Mouse (Mus musculus) kidney, postnatal 0 days (tissue): ENCODE data around the gene Pgrmc1. TPM values are rescaled to one million over a fixed set of nuclear protein-coding genes. Genes with fewer than 3 reads are reported as not detected.
A peak's percentile ranks its signal among the peaks of the same experiment; 100 is the strongest.

ENCODE experiments used
- ATAC-seq: fragments of 200-750 bp; cut with Nextera tagmentation; replicated peaks from 2 replicates; pipeline ENCODE4 v1.8.0; 2017; ENCODE audit warnings: low read depth, moderate number of reproducible peaks, moderate TSS enrichment, moderate library complexity; ENCODE audit not compliant: low FRiP score
- DNase-seq: peaks from one replicate; pipeline ENCODE4 v3.0.0-alpha.2; 2016; ENCODE audit warnings: low spot score
- H3K27ac ChIP-seq: fragments of 300-500 bp; sonication (generic); 2 replicates; pipeline ENCODE4 v1.5.1; 2014; ENCODE audit warnings: mild to moderate bottlenecking
- H3K27me3 ChIP-seq: fragments of 300-500 bp; sonication (generic); 2 replicates; pipeline ENCODE4 v1.6.1; 2014; ENCODE audit warnings: low read length, mixed read lengths; ENCODE audit not compliant: insufficient read depth
- H3K36me3 ChIP-seq: fragments of 300-500 bp; sonication (generic); 2 replicates; pipeline ENCODE4 v1.6.1; 2014; ENCODE audit warnings: low read length, mixed read lengths; ENCODE audit not compliant: insufficient read depth
- H3K4me1 ChIP-seq: fragments of 300-500 bp; sonication (generic); replicated peaks from 2 replicates; pipeline ENCODE4 v1.6.1; 2014; ENCODE audit warnings: antibody characterized with exemption, low read length, mixed read lengths; ENCODE audit not compliant: insufficient read depth
- H3K4me2 ChIP-seq: fragments of 300-500 bp; sonication (generic); 2 replicates; pipeline ENCODE4 v1.6.1; 2014; ENCODE audit warnings: mild to moderate bottlenecking, low read length, moderate library complexity, mixed read lengths
- H3K4me3 ChIP-seq: fragments of 300-500 bp; sonication (generic); replicated peaks from 2 replicates; pipeline ENCODE4 v1.5.1; 2014; ENCODE audit warnings: low read depth, low read length
- H3K9ac ChIP-seq: fragments of 300-500 bp; sonication (generic); 2 replicates; pipeline ENCODE4 v1.6.1; 2014; ENCODE audit warnings: low read depth, low read length
- H3K9me3 ChIP-seq: fragments of 300-500 bp; sonication (generic); replicated peaks from 2 replicates; pipeline ENCODE4 v1.6.1; 2016; ENCODE audit warnings: low read length, inconsistent platforms, mixed read lengths
- CTCF ChIP-seq: IDR thresholded peaks from 2 replicates; pipeline ENCODE4 v1.5.1; 2016; ENCODE audit warnings: antibody characterized with exemption, low read depth, mild to moderate bottlenecking, moderate library complexity
- WGBS: fragments of 180-500 bp; shearing (Covaris S2); extraction: QIAGEN DNeasy Blood & Tissue Kit; methylation state at CpG from one replicate; pipeline ENCODE4 v1.1.7; 2014; 5-methylcytosine and 5-hydroxymethylcytosine counted together
- polyA plus RNA-seq: library from polyadenylated mRNA; unstranded; fragments of >200 nt; fragmentation: Nextera tagmentation; extraction: Ambion mirVana; gene quantifications from 2 replicates; pipeline ENCODE4 v1.2.1, GENCODE M21; 2015

Pgrmc1 gene
- polyA plus RNA-seq, 1 experiment from 2014 or later: 316 TPM

- Histone ChIP-seq H3K4me2 (peak overlapping the region; percentile 54), H3K4me1 (no peaks in the 10 kb centered on the region), H3K27ac (no peak overlapping the region), H3K27me3 (no peaks in the 10 kb centered on the region), H3K4me3 (peak overlapping the region; percentile 72), H3K9ac (peak overlapping the region; percentile 69; the same call in 1 of the 2 replicates), H3K36me3 (no peaks in the 10 kb centered on the region), H3K9me3 (no peaks in the 10 kb centered on the region)
- no peak for TF ChIP-seq CTCF
- 54% methylated on average over 3 of the region's 3 CpGs for WGBS
- DNase-seq (peak; percentile 12), ATAC-seq (no peak)
Observed at GRCm38 (mm10) chrX:36599656-36600055, 1.6 kb downstream of the Pgrmc1 start.

GRCm38 (mm10) chrX:36600066-36600465, 2.1 kb downstream of the Pgrmc1 start:
- TF ChIP-seq CTCF: no peak
- no peak overlapping the region for H3K27ac ChIP-seq
- H3K9ac ChIP-seq: no peak overlapping the region
- H3K9me3 ChIP-seq: no peaks in the 10 kb centered on the region
- no peaks in the 10 kb centered on the region for H3K27me3 ChIP-seq
- WGBS: 71% methylated on average over 8 of the region's 8 CpGs
- no peak for DNase-seq
- H3K36me3 ChIP-seq: no peaks in the 10 kb centered on the region
- no peak for ATAC-seq
- H3K4me2 ChIP-seq: peak overlapping the region; percentile 54; the same call in 1 of the 2 replicates
- no peaks in the 10 kb centered on the region for H3K4me1 ChIP-seq
- no peak overlapping the region for H3K4me3 ChIP-seq

DNA sequence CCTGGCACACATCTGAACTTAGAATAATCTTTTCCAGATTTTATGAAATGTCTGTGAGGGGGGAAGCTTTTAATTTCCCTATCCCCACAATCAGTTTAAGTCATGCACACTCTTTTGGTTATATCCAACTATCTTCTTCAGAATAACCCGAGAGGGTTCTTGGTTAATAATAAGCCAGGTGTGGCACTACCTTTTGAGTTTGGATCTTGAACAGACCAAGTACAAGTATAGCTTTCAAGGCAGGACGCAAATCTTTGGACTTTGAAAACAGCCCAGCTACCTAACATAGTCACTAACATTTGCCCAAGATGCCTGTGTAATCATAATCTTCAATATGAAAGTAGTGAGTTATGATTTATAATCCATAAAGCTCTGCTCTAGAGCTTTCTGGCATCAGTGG, 4.9 kb downstream of the Pgrmc1 start:
- no peak overlapping the region for H3K9ac ChIP-seq
- DNase-seq: no peak
- no peaks in the 10 kb centered on the region for H3K36me3 ChIP-seq
- no peak overlapping the region for H3K4me2 ChIP-seq
- H3K27ac ChIP-seq: no peak overlapping the region
- no peaks in the 10 kb centered on the region for H3K9me3 ChIP-seq
- WGBS: 81% methylated on average over 2 of the region's 2 CpGs
- ATAC-seq: no peak
- H3K4me3 ChIP-seq: no peak overlapping the region
- H3K4me1 ChIP-seq: no peaks in the 10 kb centered on the region
- TF ChIP-seq CTCF: no peak
- H3K27me3 ChIP-seq: no peaks in the 10 kb centered on the region

- Histone ChIP-seq H3K27ac (no peak overlapping the region), H3K4me2 (no peak overlapping the region), H3K9me3 (no peaks in the 10 kb centered on the region), H3K4me3 (no peak overlapping the region), H3K4me1 (no peaks in the 10 kb centered on the region), H3K9ac (no peak overlapping the region), H3K27me3 (no peaks in the 10 kb centered on the region), H3K36me3 (no peaks in the 10 kb centered on the region)
- no peak for TF ChIP-seq CTCF
- DNase-seq (no peak), ATAC-seq (no peak)
- 81% methylated on average over 4 of the region's 4 CpGs for WGBS
Observed at GRCm38 (mm10) chrX:36604040-36604439, 6.0 kb downstream of the Pgrmc1 start.

GRCm38 (mm10) chrX:36609117-36609516, 11.1 kb downstream of the Pgrmc1 start:
- H3K4me2 ChIP-seq: no peak overlapping the region
- H3K27ac ChIP-seq: no peak overlapping the region
- no peak for TF ChIP-seq CTCF
- 82% methylated on average over 2 of the region's 2 CpGs for WGBS
- H3K4me1 ChIP-seq: no peaks in the 10 kb centered on the region
- H3K27me3 ChIP-seq: no peaks in the 10 kb centered on the region
- H3K9ac ChIP-seq: no peak overlapping the region
- H3K9me3 ChIP-seq: no peaks in the 10 kb centered on the region
- no peaks in the 10 kb centered on the region for H3K36me3 ChIP-seq
- H3K4me3 ChIP-seq: no peak overlapping the region
- DNase-seq (no peak), ATAC-seq (no peak)

GRCm38 (mm10) chrX:36628102-36628501, 30.1 kb downstream of the Pgrmc1 start:
- Histone ChIP-seq H3K4me3 (no peak overlapping the region), H3K27ac (no peak overlapping the region), H3K9ac (no peak overlapping the region), H3K36me3 (no peaks in the 10 kb centered on the region), H3K27me3 (no peaks in the 10 kb centered on the region), H3K4me2 (no peak overlapping the region), H3K4me1 (no peaks in the 10 kb centered on the region), H3K9me3 (no peaks in the 10 kb centered on the region)
- DNase-seq (no peak), ATAC-seq (no peak)
- no peak for TF ChIP-seq CTCF
- WGBS: 68% methylated on average over 3 of the region's 3 CpGs

- DNase-seq: peak; percentile 15
- H3K9me3 ChIP-seq: no peaks in the 10 kb centered on the region
- no peak for ATAC-seq
- no peak overlapping the region for H3K27ac ChIP-seq
- H3K4me1 ChIP-seq: no peaks in the 10 kb centered on the region
- no peak overlapping the region for H3K9ac ChIP-seq
- no peak overlapping the region for H3K4me3 ChIP-seq
- 13% methylated on average over 1 of the region's 1 CpGs for WGBS
- no peaks in the 10 kb centered on the region for H3K27me3 ChIP-seq
- H3K4me2 ChIP-seq: no peak overlapping the region
- peak; percentile 60 for TF ChIP-seq CTCF
- no peaks in the 10 kb centered on the region for H3K36me3 ChIP-seq
Observed at GRCm38 (mm10) chrX:36630771-36631170, 32.8 kb downstream of the Pgrmc1 start.
